Mouse (Mus musculus) embryo, embryonic 9.5 days (tissue): ENCODE data around the gene Neurod6.

Experiments used
- DNase-seq: peaks from one replicate; pipeline ENCODE4 v3.0.0-alpha.2; 2017; ENCODE audit errors: extremely low spot score

Neurod6 gene

GRCm38 (mm10) chr6:55646824-55647560 is 34.1 kb downstream of the Neurod6 start:
- DNase-seq, result no peak

GRCm38 (mm10) chr6:55646111-55646823 is 34.8 kb downstream of the Neurod6 start:
- DNase-seq, result no peak

- DNase-seq, result no peak
Observed at GRCm38 (mm10) chr6:55634662-55635061, 46.4 kb downstream of the Neurod6 start.
